Mouse (Mus musculus): ENCODE results near the gene Cwf19l1.

The Cwf19l1 gene

GRCm38 (mm10) chr19:44111706-44112105 is 24.0 kb downstream of the Cwf19l1 start:
- no peak for DNase-seq (ENCODE audit: low spot score)

GRCm38 (mm10) chr19:44110356-44110755 is 25.3 kb downstream of the Cwf19l1 start:
- DNase-seq (ENCODE audit: low spot score): no peak

- no peak for DNase-seq (ENCODE audit: low spot score)
These were observed 26.7 kb downstream of the Cwf19l1 start for GRCm38 (mm10) chr19:44108996-44109395.

GRCm38 (mm10) chr19:44107661-44108521 is 27.8 kb downstream of the Cwf19l1 start:
- DNase-seq (ENCODE audit: low spot score): no peak

GRCm38 (mm10) chr19:44106831-44107660 is 28.6 kb downstream of the Cwf19l1 start, which contains the start of gene Chuk:
Gene Chuk, minus strand, starts transcription at chr19:44107480.
- peak; percentile 88 for DNase-seq (ENCODE audit: low spot score)

GRCm38 (mm10) chr19:44104393-44104792 is 31.3 kb downstream of the Cwf19l1 start:
- DNase-seq (ENCODE audit: low spot score): no peak

- no peak for DNase-seq (ENCODE audit: low spot score)
These were observed 32.7 kb downstream of the Cwf19l1 start for GRCm38 (mm10) chr19:44103001-44103400.

- DNase-seq (ENCODE audit: low spot score): no peak
These were observed 34.8 kb downstream of the Cwf19l1 start for GRCm38 (mm10) chr19:44100840-44101239.

- no peak for DNase-seq (ENCODE audit: low spot score)
These were observed 49.4 kb downstream of the Cwf19l1 start for GRCm38 (mm10) chr19:44086278-44086677.

GRCm38 (mm10) chr19:44080920-44081319 is 54.8 kb downstream of the Cwf19l1 start:
- DNase-seq (ENCODE audit: low spot score): no peak

GRCm38 (mm10) chr19:44080023-44080422 is 55.7 kb downstream of the Cwf19l1 start:
- DNase-seq (ENCODE audit: low spot score): no peak

- DNase-seq (ENCODE audit: low spot score): no peak
These were observed 58.7 kb downstream of the Cwf19l1 start for GRCm38 (mm10) chr19:44077024-44077423.

GRCm38 (mm10) chr19:44076457-44076856 is 59.2 kb downstream of the Cwf19l1 start:
- DNase-seq (ENCODE audit: low spot score): no peak

GRCm38 (mm10) chr19:44074986-44075385 is 60.7 kb downstream of the Cwf19l1 start:
- no peak for DNase-seq (ENCODE audit: low spot score)

- DNase-seq (ENCODE audit: low spot score): no peak
These were observed 64.5 kb downstream of the Cwf19l1 start for GRCm38 (mm10) chr19:44071166-44071565.

- DNase-seq (ENCODE audit: low spot score): no peak
These were observed 65.8 kb downstream of the Cwf19l1 start for GRCm38 (mm10) chr19:44069914-44070232.

- peak; percentile 73 for DNase-seq (ENCODE audit: low spot score)
These were observed 66.4 kb downstream of the Cwf19l1 start, which contains the start of gene Erlin1 for GRCm38 (mm10) chr19:44069121-44069913. Gene Erlin1, minus strand, starts transcription at chr19:44069785.

GRCm38 (mm10) chr19:44068232-44068631 is 67.4 kb downstream of the Cwf19l1 start:
- no peak for DNase-seq (ENCODE audit: low spot score)

GRCm38 (mm10) chr19:44067323-44068049 is 68.2 kb downstream of the Cwf19l1 start:
- no peak for DNase-seq (ENCODE audit: low spot score)

- DNase-seq (ENCODE audit: low spot score): no peak
These were observed 70.9 kb downstream of the Cwf19l1 start for GRCm38 (mm10) chr19:44064734-44065133.

GRCm38 (mm10) chr19:44063773-44064172 is 71.9 kb downstream of the Cwf19l1 start:
- no peak for DNase-seq (ENCODE audit: low spot score)

Data from left cerebral cortex, adult 11 months (tissue).